Mouse (Mus musculus): ENCODE measurements around the gene Apoc3.

Apoc3 gene

GRCm38 (mm10) chr9:46230450-46230975 is 4.9 kb downstream of the Apoc3 start:
- no peak for DNase-seq (ENCODE audit: low spot score in 2 of 2)

- peak; percentile 51 to 71 for DNase-seq (ENCODE audit: low spot score in 2 of 2)
Measured at GRCm38 (mm10) chr9:46229573-46230449, 5.6 kb downstream of the Apoc3 start.

- no peak for DNase-seq (ENCODE audit: low spot score in 2 of 2)
Measured at GRCm38 (mm10) chr9:46228491-46228890, 6.9 kb downstream of the Apoc3 start, which contains the start of gene Apoa1. Apoa1 (plus strand) TSS chr9:46228580.

- DNase-seq (ENCODE audit: low spot score in 2 of 2) = no peak
Measured at GRCm38 (mm10) chr9:46227064-46227614, 8.3 kb downstream of the Apoc3 start.

- DNase-seq (ENCODE audit: low spot score in 2 of 2) = no peak
Measured at GRCm38 (mm10) chr9:46224945-46225660, 10.3 kb downstream of the Apoc3 start.

GRCm38 (mm10) chr9:46224101-46224500 is 11.3 kb downstream of the Apoc3 start:
- DNase-seq (ENCODE audit: low spot score in 2 of 2) = no peak

- no peak for DNase-seq (ENCODE audit: low spot score in 2 of 2)
Measured at GRCm38 (mm10) chr9:46223090-46223489, 12.3 kb downstream of the Apoc3 start.

- DNase-seq (ENCODE audit: low spot score in 2 of 2) = no peak
Measured at GRCm38 (mm10) chr9:46218176-46218575, 17.3 kb downstream of the Apoc3 start.

- no peak for DNase-seq (ENCODE audit: low spot score in 2 of 2)
Measured at GRCm38 (mm10) chr9:46216744-46217470, 18.5 kb downstream of the Apoc3 start.

GRCm38 (mm10) chr9:46215338-46216322 is 19.8 kb downstream of the Apoc3 start:
- no peak for DNase-seq (ENCODE audit: low spot score in 2 of 2)

GRCm38 (mm10) chr9:46214946-46215337 is 20.5 kb downstream of the Apoc3 start:
- DNase-seq (ENCODE audit: low spot score in 2 of 2) = no peak

GRCm38 (mm10) chr9:46214276-46214675 is 21.2 kb downstream of the Apoc3 start:
- no peak for DNase-seq (ENCODE audit: low spot score in 2 of 2)

GRCm38 (mm10) chr9:46210473-46210872 is 25.0 kb downstream of the Apoc3 start:
- no peak for DNase-seq (ENCODE audit: low spot score in 2 of 2)

GRCm38 (mm10) chr9:46208401-46208974 is 26.9 kb downstream of the Apoc3 start:
- no peak for DNase-seq (ENCODE audit: low spot score in 2 of 2)

GRCm38 (mm10) chr9:46207501-46207869 is 28.0 kb downstream of the Apoc3 start:
- DNase-seq (ENCODE audit: low spot score in 2 of 2) = no peak

GRCm38 (mm10) chr9:46206834-46207500 is 28.5 kb downstream of the Apoc3 start:
- no peak for DNase-seq (ENCODE audit: low spot score in 2 of 2)

- no peak for DNase-seq (ENCODE audit: low spot score in 2 of 2)
Measured at GRCm38 (mm10) chr9:46199609-46200008, 35.8 kb downstream of the Apoc3 start.

- DNase-seq (ENCODE audit: low spot score in 2 of 2) = no peak
Measured at GRCm38 (mm10) chr9:46198936-46199335, 36.5 kb downstream of the Apoc3 start.

GRCm38 (mm10) chr9:46198461-46198860 is 37.0 kb downstream of the Apoc3 start:
- DNase-seq (ENCODE audit: low spot score in 2 of 2) = no peak

All from spleen, postnatal 4 days (tissue).